Mouse (Mus musculus): ENCODE results near the gene Gal3st3. TPM values are rescaled to one million over a fixed set of nuclear protein-coding genes. Genes with fewer than 3 reads are reported as not detected.
A peak's percentile ranks its signal among the peaks of the same experiment; 100 is the strongest.

Gal3st3 gene
- polyA plus RNA-seq, 1 experiment = not detected

DNA sequence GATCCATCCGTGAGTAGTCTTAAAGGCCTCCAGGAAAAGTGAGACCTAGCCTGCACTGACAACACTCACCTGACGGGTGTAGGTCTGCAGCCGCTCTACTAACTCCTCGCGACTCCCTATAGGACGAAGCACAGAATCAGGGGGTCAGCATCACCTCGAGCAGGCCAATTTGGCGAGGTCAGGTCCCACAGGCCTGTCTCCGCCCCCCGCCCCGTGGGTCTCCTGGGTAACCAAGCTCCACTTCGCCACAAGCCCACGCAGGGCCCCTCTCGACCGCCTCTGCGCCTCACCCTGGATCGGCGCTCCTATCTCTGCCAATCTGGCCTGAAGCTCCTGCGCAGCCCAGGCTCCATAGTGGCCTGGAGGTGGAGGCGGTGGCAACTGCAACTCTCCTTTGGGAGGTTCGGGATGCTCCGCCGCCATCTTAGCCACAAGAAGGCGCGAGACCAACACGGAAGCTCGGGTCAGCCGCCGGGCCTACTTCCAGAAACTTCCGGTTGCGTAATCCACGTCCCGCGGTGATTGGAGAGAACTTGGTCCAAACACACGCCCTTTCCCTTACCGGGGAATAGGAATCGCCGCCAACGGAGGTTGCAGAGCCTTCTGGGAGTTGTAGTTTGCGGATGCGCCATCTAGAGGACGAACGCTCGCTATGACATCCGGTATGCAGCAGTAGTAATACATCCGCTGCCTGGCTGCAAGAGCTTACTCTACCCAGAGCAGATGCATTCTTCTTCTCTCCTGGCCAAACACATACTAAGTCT is 3.0 kb upstream of the Gal3st3 start, which contains the start of gene Sf3b2:
Sf3b2 (minus strand) TSS at position 484 of the 764 bp plus-strand sequence.
- Histone ChIP-seq H3K4me3 (ENCODE audit: insufficient read depth, low read depth, low read length) (peak within 1 kb of the TSS; percentile 89), H3K4me1 (ENCODE audit: control insufficient read depth, insufficient read depth, insufficient read length, low read length) (peaks cover 6% of the 10 kb centered on the region; the same call in 1 of the 2 replicates), H3K27ac (replicated peaks; ENCODE audit: low read depth, low read length) (peak within 1 kb of the TSS; percentile 78)

DNA sequence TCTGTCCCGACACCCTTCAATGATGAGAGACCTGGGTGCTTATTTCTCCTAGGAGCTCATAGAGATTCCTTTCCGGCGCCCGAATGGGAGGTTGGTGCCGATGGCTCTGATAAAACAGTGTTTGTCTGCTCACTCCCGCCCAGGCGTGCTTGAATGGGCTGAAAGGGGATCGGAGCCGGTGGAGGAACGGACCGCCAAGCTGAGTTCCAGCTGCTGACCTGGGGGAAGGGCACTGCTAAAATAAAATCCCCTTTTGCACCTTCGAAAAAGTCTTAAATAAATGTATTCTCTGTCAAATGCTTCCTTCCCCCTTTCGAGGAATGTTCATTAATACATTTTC is 2.4 kb upstream of the Gal3st3 start:
- peak overlapping the region; percentile 56 for H3K27ac ChIP-seq (replicated peaks; ENCODE audit: low read depth, low read length)
- H3K4me1 ChIP-seq (ENCODE audit: control insufficient read depth, insufficient read depth, insufficient read length, low read length) = peaks cover 6% of the 10 kb centered on the region; the same call in 1 of the 2 replicates

DNA sequence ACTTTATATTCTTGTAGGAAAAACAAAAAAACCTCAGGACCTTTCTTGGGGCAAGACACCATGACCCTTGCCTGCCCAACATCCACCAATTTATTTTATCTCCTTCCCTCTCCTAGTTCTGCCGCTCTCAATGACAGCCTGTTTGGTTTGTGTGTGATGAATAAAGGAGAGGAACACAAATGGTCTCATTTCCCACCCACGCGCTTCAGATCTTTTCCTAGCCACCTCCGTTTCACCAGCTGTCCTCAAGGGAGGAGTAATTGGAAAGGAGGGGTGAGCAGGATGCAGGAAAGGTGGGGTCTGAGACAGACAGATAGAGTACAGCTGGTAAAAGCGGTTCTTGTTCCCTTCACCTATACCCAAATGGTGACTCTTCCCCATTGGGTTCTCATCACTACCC is 1.5 kb upstream of the Gal3st3 start:
- H3K4me1 ChIP-seq (ENCODE audit: control insufficient read depth, insufficient read depth, insufficient read length, low read length) = peaks cover 6% of the 10 kb centered on the region; the same call in 1 of the 2 replicates
- no peak overlapping the region for H3K27ac ChIP-seq (replicated peaks; ENCODE audit: low read depth, low read length)
- no peak overlapping the region for H3K4me3 ChIP-seq (ENCODE audit: insufficient read depth, low read depth, low read length)

More for the DNA sequence above, 2.4 kb upstream of the Gal3st3 start:
- H3K4me3 ChIP-seq (ENCODE audit: insufficient read depth, low read depth, low read length) = peak overlapping the region; percentile 64

DNA sequence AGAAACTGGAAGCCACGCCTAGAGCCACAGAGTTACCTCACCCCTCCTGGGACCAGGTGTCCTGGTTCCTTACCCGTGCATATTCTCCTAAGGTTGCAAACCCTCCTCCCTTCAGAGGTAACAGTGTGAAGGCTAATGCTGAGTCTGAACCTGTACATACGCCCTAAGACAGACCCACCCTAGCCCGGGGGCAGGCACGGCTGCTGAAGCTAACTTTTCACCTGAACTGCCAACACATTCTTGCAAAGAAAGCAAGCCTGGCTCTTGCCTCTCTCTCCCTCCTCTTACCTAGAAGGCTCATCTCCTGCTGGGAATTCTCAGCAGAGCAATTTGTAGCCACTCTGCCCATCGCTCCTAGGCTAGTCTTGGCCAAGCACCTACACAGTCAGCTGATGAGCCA is 2.5 kb downstream of the Gal3st3 start:
- H3K27ac ChIP-seq (replicated peaks; ENCODE audit: low read depth, low read length) = no peak overlapping the region

DNA sequence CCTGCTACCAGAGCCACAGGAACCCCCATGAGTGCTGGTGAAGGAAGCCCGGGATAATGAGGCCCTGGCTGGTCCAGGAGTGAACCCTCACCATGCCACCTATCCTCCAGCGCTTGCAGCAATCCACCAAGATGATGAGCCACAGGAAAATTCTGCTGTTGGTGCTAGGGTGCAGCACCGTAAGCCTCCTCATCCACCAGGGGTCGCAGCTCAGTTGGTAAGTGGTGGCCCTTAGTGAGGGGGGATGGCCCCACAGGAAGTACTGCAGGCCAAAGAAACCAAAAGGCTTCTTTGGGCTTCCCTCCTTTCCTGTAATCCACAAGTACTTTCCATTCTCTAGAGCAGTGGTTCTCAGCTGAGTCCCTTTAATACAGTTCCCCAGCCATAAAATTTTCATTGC is 4.3 kb downstream of the Gal3st3 start:
- Histone ChIP-seq H3K27ac (replicated peaks; ENCODE audit: low read depth, low read length) (no peak overlapping the region), H3K4me3 (ENCODE audit: insufficient read depth, low read depth, low read length) (no peak overlapping the region), H3K4me1 (ENCODE audit: control insufficient read depth, insufficient read depth, insufficient read length, low read length) (no peaks in the 10 kb centered on the region)

More for the DNA sequence above, 2.5 kb downstream of the Gal3st3 start:
- Histone ChIP-seq H3K4me3 (ENCODE audit: insufficient read depth, low read depth, low read length) (no peak overlapping the region), H3K4me1 (ENCODE audit: control insufficient read depth, insufficient read depth, insufficient read length, low read length) (no peaks in the 10 kb centered on the region)

DNA sequence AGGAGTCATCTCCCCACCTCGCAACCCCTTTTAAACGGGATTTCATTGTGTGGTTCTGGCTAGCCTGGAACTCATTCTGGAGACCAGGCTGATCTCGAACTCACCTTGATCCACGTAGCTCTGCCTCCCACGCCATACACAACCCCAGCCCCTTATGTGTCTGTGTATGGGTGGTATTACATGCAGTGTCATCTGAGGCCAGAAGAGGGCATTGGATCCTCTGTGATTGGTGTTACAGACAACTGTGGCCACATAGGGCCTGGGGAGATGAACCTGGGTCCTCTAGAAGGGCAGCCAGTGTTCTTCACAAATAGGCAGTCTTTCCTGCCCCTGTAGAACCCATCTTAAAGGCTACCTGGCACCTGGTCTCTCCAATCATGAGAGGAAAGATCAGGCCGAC is 8.1 kb downstream of the Gal3st3 start:
- Histone ChIP-seq H3K4me3 (ENCODE audit: insufficient read depth, low read depth, low read length) (no peak overlapping the region), H3K4me1 (ENCODE audit: control insufficient read depth, insufficient read depth, insufficient read length, low read length) (no peaks in the 10 kb centered on the region), H3K27ac (replicated peaks; ENCODE audit: low read depth, low read length) (no peak overlapping the region)

DNA sequence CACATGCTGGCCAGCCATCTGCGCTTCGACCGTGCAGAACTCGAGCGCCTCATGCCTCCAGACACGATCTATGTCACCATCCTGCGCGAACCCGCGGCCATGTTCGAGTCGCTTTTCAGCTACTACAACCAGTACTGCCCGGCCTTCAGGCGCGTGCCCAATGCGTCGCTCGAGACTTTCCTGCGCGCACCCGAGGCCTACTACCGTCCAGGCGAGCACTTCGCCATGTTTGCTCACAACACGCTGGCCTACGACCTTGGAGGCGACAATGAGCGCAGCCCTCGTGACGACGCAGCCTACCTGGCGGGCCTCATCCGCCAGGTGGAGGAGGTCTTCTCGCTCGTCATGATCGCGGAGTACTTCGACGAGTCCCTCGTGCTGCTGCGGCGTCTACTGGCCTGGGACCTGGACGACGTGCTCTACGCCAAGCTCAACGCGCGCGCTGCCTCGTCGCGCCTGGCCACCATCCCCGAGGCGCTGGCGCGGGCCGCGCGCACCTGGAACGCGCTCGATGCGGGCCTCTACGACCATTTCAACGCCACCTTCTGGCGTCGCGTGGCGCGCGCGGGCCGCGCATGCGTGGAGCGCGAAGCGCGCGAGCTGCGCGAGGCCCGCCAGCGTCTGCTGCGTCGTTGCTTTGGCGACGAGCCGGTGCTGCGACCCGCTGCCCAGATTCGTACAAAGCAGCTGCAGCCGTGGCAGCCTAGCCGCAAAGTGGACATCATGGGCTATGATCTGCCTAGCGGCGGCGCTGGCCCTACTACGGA is 9.0 kb downstream of the Gal3st3 start:
- Histone ChIP-seq H3K4me1 (ENCODE audit: control insufficient read depth, insufficient read depth, insufficient read length, low read length) (no peaks in the 10 kb centered on the region), H3K27ac (replicated peaks; ENCODE audit: low read depth, low read length) (no peak overlapping the region), H3K4me3 (ENCODE audit: insufficient read depth, low read depth, low read length) (peak overlapping the region; percentile 17)

DNA sequence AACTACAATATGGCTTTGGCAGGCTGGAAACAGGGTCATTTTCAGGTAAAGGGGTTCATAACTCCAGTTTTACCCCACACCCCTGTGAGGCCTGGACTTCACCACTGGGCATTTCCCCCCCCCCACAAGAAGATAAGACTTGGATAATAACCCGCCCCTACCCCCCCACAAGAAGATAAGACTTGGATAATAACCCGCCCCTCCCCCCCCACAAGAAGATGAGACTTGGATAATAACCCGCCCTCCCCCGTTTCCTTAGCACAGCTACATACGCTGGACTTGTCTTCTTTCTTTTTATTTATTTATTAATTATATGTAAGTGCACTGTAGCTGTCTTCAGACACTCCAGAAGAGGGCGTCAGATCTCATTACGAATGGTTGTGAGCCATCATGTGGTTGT is 10.9 kb downstream of the Gal3st3 start:
- H3K4me3 ChIP-seq (ENCODE audit: insufficient read depth, low read depth, low read length) = no peak overlapping the region
- H3K27ac ChIP-seq (replicated peaks; ENCODE audit: low read depth, low read length) = no peak overlapping the region
- no peaks in the 10 kb centered on the region for H3K4me1 ChIP-seq (ENCODE audit: control insufficient read depth, insufficient read depth, insufficient read length, low read length)

DNA sequence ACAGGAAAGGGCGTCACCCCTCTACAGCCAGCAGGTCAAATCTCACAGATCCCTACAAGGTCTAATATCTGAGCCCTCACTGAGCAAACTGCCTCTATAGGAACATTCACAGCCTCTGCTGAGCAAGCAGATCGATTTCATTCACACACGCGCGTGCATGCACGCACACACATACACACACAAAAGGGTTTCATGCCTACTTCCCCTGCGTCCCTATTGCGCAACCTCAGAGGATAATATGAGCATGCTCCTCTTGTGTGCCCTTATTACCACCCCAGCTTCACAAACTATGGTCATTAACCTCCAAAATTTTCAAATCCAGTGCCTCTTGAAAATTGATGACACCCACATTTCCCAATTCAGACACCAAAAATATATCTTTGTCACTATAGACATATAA is 15.1 kb downstream of the Gal3st3 start:
- Histone ChIP-seq H3K4me1 (ENCODE audit: control insufficient read depth, insufficient read depth, insufficient read length, low read length) (no peaks in the 10 kb centered on the region), H3K27ac (replicated peaks; ENCODE audit: low read depth, low read length) (no peak overlapping the region), H3K4me3 (ENCODE audit: insufficient read depth, low read depth, low read length) (no peak overlapping the region)

DNA sequence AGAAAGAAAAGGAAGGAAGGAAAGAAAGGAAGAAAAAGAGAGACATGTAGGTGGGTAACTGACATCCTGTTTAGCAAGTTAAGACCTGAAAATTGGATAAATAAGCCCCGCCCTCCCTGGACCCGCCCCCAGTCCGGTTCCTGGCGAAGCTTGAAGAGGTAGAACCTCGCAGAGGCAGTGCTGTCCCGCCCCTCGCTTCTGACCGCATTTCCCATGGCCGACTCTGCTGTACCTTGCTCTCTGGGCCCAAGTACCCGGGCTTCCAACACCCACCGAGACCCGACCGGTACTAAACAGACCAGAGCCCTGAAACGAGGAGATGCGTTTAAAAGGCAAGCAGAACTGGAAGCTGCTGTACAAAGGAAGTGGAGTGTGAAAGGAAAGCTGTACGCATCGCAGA is 25.7 kb downstream of the Gal3st3 start:
- no peak overlapping the region for H3K4me3 ChIP-seq (ENCODE audit: insufficient read depth, low read depth, low read length)

DNA sequence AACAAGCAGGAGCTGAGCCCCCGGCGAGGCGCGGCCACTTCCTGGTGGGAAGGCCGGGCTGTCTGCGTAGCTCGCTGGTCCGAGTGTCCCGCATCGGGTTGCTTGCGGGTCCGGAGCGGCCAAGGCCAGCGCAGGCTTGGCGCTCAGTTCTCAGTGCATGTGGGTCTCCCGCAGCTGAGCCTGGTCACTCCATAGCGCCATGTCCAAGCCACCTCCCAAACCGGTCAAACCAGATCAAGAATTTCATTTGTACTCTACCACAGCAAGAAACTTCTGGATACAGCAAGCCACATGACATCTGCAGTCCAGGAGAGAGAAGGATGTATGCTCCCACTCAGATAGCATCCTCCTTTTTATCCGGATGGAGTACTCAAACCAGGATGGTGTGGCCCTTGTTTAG is 29.8 kb downstream of the Gal3st3 start:
- no peak overlapping the region for H3K27ac ChIP-seq (replicated peaks; ENCODE audit: low read depth, low read length)
- H3K4me3 ChIP-seq (ENCODE audit: insufficient read depth, low read depth, low read length) = no peak overlapping the region
- no peaks in the 10 kb centered on the region for H3K4me1 ChIP-seq (ENCODE audit: control insufficient read depth, insufficient read depth, insufficient read length, low read length)

More for the DNA sequence above, 25.7 kb downstream of the Gal3st3 start:
- Histone ChIP-seq H3K27ac (replicated peaks; ENCODE audit: low read depth, low read length) (no peak overlapping the region), H3K4me1 (ENCODE audit: control insufficient read depth, insufficient read depth, insufficient read length, low read length) (no peaks in the 10 kb centered on the region)

DNA sequence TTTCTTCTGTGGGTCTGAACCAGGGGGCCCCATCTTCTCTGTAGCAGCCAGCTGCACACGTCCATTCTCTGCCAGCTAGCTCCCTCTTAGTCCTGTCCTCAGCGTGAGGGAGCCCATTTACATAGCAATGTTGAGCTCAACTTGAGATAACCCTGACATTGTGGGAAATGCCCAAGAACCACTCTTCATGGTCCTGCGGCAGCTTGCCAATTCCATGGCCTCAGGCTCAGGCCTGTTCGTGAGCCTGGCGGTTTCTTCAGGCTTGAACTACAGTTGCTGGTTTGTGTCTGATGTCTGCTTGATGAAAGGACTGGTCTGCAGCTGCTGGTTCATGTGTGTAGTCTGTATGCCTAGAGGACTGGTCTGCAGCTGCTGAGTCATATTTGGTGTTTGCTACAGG is 36.6 kb downstream of the Gal3st3 start:
- H3K27ac ChIP-seq (replicated peaks; ENCODE audit: low read depth, low read length) = no peak overlapping the region
- H3K4me1 ChIP-seq (ENCODE audit: control insufficient read depth, insufficient read depth, insufficient read length, low read length) = no peaks in the 10 kb centered on the region
- H3K4me3 ChIP-seq (ENCODE audit: insufficient read depth, low read depth, low read length) = no peak overlapping the region

DNA sequence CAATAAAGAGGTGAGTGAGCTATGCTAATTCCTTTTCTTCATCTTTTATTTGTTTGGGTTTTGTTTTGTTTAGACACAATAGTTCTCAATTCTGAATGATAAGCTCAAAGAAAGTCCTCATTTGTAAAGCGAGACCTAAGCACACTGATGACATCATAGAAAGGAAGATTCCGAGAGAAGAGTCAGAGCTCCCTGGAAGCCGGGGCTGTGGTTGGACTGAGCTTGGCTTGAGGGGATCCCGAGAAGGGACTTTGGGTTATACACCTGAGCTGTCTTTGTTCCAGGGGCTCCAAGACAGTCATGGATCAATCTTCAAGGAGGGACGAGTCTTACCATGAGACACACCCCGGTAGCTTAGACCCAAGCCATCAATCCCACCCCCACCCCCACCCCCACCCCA is 37.3 kb downstream of the Gal3st3 start, which contains the start of gene Catsper1:
Catsper1 (plus strand) TSS at position 301 of the 400 bp plus-strand sequence.
- Histone ChIP-seq H3K4me1 (ENCODE audit: control insufficient read depth, insufficient read depth, insufficient read length, low read length) (no peaks in the 10 kb centered on the region), H3K27ac (replicated peaks; ENCODE audit: low read depth, low read length) (no peak within 1 kb of the TSS), H3K4me3 (ENCODE audit: insufficient read depth, low read depth, low read length) (no peak within 1 kb of the TSS)

DNA sequence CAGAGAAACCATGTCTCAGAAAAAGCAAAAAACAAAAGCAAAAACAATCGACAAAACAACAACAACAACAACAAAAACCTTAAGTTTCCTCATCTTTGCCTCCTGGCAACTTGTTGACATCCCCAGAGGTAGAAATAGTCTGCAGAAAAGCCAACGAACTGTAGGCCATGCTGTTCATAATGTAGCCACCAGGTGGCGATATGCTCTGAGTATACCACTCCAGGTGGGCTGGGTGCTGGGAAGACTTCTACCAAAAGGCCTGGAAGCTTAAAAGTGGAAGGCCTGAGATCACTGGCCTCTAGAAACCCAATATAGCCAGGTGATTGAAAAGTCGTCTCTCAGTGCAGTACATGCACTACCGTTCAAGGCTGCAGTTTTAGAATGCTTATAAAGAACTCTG is 39.8 kb downstream of the Gal3st3 start:
- Histone ChIP-seq H3K4me1 (ENCODE audit: control insufficient read depth, insufficient read depth, insufficient read length, low read length) (0 out of 2 replicates have a peak, but pooled peaks cover 4% of the 10 kb centered on the region), H3K27ac (replicated peaks; ENCODE audit: low read depth, low read length) (no peak overlapping the region), H3K4me3 (ENCODE audit: insufficient read depth, low read depth, low read length) (no peak overlapping the region)

DNA sequence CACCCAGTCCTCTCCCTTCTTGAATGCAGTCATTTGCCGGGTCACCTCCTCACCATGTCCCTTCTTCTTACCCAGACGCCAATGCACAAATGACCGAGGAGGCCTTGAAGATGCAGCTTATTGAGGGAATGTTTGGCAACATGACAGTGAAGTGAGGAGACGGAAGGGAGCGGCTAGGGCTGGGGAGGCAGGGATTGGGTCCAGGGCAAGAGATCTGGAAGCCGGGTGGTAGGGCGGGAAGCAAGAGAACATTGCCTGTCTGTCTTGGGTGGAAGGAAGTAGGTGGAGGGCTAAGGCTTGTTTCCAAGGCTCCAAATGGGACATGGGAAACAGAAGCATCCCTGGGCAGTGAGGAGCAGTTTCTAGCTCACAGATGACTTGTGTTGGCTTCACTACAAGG is 43.2 kb downstream of the Gal3st3 start:
- peaks cover 15% of the 10 kb centered on the region; the same call in 1 of the 2 replicates for H3K4me1 ChIP-seq (ENCODE audit: control insufficient read depth, insufficient read depth, insufficient read length, low read length)
- H3K4me3 ChIP-seq (ENCODE audit: insufficient read depth, low read depth, low read length) = no peak overlapping the region
- H3K27ac ChIP-seq (replicated peaks; ENCODE audit: low read depth, low read length) = peak overlapping the region; percentile 65

Data from brown adipose tissue, adult 24 weeks (tissue).